Mouse (Mus musculus) stomach, postnatal 0 days (tissue): ENCODE data around the gene Ift122.

Experiments
- CTCF ChIP-seq: IDR thresholded peaks from 2 replicates; pipeline ENCODE4 v1.5.1; 2016; ENCODE audit warnings: antibody characterized with exemption, low read depth, mild to moderate bottlenecking, moderate library complexity
- EP300 ChIP-seq: optimal IDR thresholded peaks from 2 replicates; pipeline ENCODE3; 2016; ENCODE audit warnings: antibody characterized with exemption

DNA sequence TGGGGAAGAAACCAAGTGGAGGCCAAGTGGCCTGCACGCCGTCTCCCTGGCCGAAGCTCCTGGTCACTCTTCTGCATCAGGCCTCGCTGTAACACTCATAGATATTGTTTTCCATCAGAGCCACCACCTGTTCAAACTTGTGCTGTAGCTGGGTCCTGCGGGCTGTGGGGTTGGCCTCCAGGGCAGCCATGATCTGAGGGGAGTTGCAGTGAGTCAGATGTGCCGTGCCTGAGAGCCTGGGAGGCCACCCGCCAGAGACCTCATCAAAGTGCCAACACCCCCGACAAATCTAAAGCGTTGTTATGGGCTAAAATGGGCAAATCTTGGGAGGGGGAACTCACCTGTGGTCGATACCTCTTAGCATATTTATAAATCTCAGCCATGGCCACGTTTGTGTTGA, 102.4 kb downstream of the Ift122 start:
- TF ChIP-seq CTCF (no peak), EP300 (no peak)
